Mouse (Mus musculus) cerebellum, adult 2 months (tissue): ENCODE data around the gene Pik3ap1.

Experiments
- CTCF ChIP-seq: fragments of 200-500 bp; IDR thresholded peaks from 2 replicates; pipeline ENCODE4 v1.5.1; 2011; ENCODE audit warnings: low read depth, mild to moderate bottlenecking, control low read depth, low read length, moderate library complexity, borderline replicate concordance; ENCODE audit not compliant: insufficient read depth
- POLR2A ChIP-seq: fragments of 200-500 bp; IDR thresholded peaks from 2 replicates; pipeline ENCODE4 v1.6.1; 2011; ENCODE audit warnings: low read length, control low read depth, borderline replicate concordance; ENCODE audit not compliant: insufficient read depth

- TF ChIP-seq CTCF = no peak
- no peak for TF ChIP-seq POLR2A
These were observed 70.2 kb downstream of the Pik3ap1 start for GRCm38 (mm10) chr19:41314696-41315095.
